Mouse (Mus musculus) stomach, postnatal 0 days (tissue): Measurements from ENCODE around the gene Lhcgr. TPM values are rescaled to one million over a fixed set of nuclear protein-coding genes. Genes with fewer than 3 reads are reported as not detected.

Experiments used
- ATAC-seq: fragments of 200-750 bp; cut with Nextera tagmentation; 2 replicates; pipeline ENCODE4 v1.8.0; 2017; ENCODE audit not compliant: low FRiP score, low TSS enrichment
- DNase-seq: peaks from one replicate; pipeline ENCODE4 v3.0.0-alpha.2; 2016; ENCODE audit warnings: low spot score
- H3K27ac ChIP-seq: fragments of 300-500 bp; sonication (generic); replicated peaks from 2 replicates; pipeline ENCODE4 v1.5.1; 2014; ENCODE audit warnings: mild to moderate bottlenecking, control low read depth
- H3K27me3 ChIP-seq: fragments of 300-500 bp; sonication (generic); 2 replicates; pipeline ENCODE4 v1.6.1; 2014; ENCODE audit warnings: low read length; ENCODE audit not compliant: control insufficient read depth, insufficient read depth
- H3K36me3 ChIP-seq: fragments of 300-500 bp; sonication (generic); 2 replicates; pipeline ENCODE4 v1.6.1; 2014; ENCODE audit warnings: low read length, mixed read lengths; ENCODE audit not compliant: control insufficient read depth, insufficient read depth
- H3K4me1 ChIP-seq: fragments of 300-500 bp; sonication (generic); replicated peaks from 2 replicates; pipeline ENCODE4 v1.6.1; 2014; ENCODE audit warnings: antibody characterized with exemption; ENCODE audit not compliant: control insufficient read depth, insufficient read depth
- H3K4me2 ChIP-seq: fragments of 300-500 bp; sonication (generic); replicated peaks from 2 replicates; pipeline ENCODE4 v1.6.1; 2014; ENCODE audit warnings: low read depth, mild to moderate bottlenecking, control low read depth, moderate library complexity
- H3K4me3 ChIP-seq: fragments of 300-500 bp; sonication (generic); 2 replicates; pipeline ENCODE4 v1.5.1; 2014; ENCODE audit warnings: low read depth, low read length, control low read depth
- H3K9ac ChIP-seq: fragments of 300-500 bp; sonication (generic); 2 replicates; pipeline ENCODE4 v1.6.1; 2014; ENCODE audit warnings: mild to moderate bottlenecking, low read length, control low read depth, mixed read lengths
- H3K9me3 ChIP-seq: fragments of 300-500 bp; sonication (generic); 2 replicates; pipeline ENCODE4 v1.6.1; 2016; ENCODE audit warnings: low read length; ENCODE audit not compliant: control insufficient read depth
- CTCF ChIP-seq: IDR thresholded peaks from 2 replicates; pipeline ENCODE4 v1.5.1; 2016; ENCODE audit warnings: antibody characterized with exemption, low read depth, mild to moderate bottlenecking, moderate library complexity
- EP300 ChIP-seq: optimal IDR thresholded peaks from 2 replicates; pipeline ENCODE3; 2016; ENCODE audit warnings: antibody characterized with exemption
- WGBS: fragments of 180-500 bp; shearing (Covaris S2); extraction: QIAGEN DNeasy Blood & Tissue Kit; methylation state at CpG from one replicate; pipeline ENCODE4 v1.1.7; 2014; 5-methylcytosine and 5-hydroxymethylcytosine counted together
- polyA plus RNA-seq: library from polyadenylated mRNA; unstranded; fragments of >200 nt; fragmentation: Nextera tagmentation; extraction: Ambion mirVana; gene quantifications from 2 replicates; pipeline ENCODE4 v1.2.1, GENCODE M21; 2015

Gene Lhcgr
- polyA plus RNA-seq, 1 experiment from 2014 or later, result not detected

GRCm38 (mm10) chr17:88790680-88791079 lies 1.1 kb downstream of the Lhcgr start:
- H3K27ac ChIP-seq, result no peak overlapping the region
- no peak overlapping the region for H3K4me3 ChIP-seq
- H3K36me3 ChIP-seq, result no peaks in the 10 kb centered on the region
- no peak overlapping the region for H3K4me2 ChIP-seq
- no peak for DNase-seq
- H3K9ac ChIP-seq, result no peak overlapping the region
- ATAC-seq, result no peak
- 78% methylated on average over 2 of the region's 2 CpGs for WGBS
- H3K27me3 ChIP-seq, result no peaks in the 10 kb centered on the region
- no peaks in the 10 kb centered on the region for H3K4me1 ChIP-seq
- no peak for TF ChIP-seq EP300
- TF ChIP-seq CTCF, result no peak
- no peaks in the 10 kb centered on the region for H3K9me3 ChIP-seq

DNA sequence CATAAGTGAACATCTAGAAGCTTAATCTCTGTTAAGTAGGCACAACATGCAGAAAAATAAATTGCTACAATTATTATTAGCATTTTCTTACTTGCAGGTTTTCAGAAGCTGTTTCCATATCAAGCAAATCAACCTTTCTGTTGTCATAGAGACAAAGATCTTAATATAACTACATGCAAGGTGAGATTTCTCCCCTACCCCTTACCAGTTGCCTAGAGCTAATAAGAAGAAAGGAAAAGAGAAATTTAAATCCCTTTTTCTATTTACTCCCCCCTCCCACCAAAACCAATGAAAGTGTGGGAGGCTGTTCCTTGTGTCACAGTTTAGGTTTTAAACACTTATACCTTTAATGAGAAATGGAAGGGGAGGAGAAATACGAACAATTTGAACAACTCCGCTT lies 3.4 kb downstream of the Lhcgr start:
- no peak overlapping the region for H3K27ac ChIP-seq
- H3K9me3 ChIP-seq, result no peaks in the 10 kb centered on the region
- H3K9ac ChIP-seq, result no peak overlapping the region
- DNase-seq, result no peak
- 72% methylated on average over 2 of the region's 2 CpGs for WGBS
- H3K4me3 ChIP-seq, result no peak overlapping the region
- H3K36me3 ChIP-seq, result no peaks in the 10 kb centered on the region
- ATAC-seq, result no peak
- no peaks in the 10 kb centered on the region for H3K27me3 ChIP-seq
- TF ChIP-seq CTCF, result no peak
- no peak for TF ChIP-seq EP300
- no peak overlapping the region for H3K4me2 ChIP-seq
- no peaks in the 10 kb centered on the region for H3K4me1 ChIP-seq

GRCm38 (mm10) chr17:88786881-88787280 lies 4.9 kb downstream of the Lhcgr start:
- DNase-seq, result no peak
- no peaks in the 10 kb centered on the region for H3K36me3 ChIP-seq

DNA sequence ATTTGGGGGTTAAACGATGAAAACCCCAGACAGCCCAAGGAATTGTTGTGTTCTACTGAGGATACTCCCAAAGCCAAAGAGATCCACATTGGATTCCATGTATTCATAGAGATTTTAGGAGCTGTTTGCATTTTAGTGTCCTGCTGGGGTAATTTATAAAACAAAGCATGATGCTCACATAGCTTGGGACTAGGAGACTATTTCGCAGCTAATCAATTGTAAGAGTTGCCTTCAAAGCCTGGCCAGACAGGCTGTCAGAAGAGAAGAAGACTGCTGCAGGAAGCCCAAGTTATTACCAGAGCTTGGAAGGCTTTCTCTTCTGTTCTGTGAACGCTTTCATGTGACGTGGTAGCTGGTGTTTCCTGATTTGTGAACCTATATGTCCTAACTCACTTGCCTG lies 5.4 kb downstream of the Lhcgr start:
- no peak for DNase-seq
- no peaks in the 10 kb centered on the region for H3K36me3 ChIP-seq
- no peaks in the 10 kb centered on the region for H3K4me1 ChIP-seq
- H3K27ac ChIP-seq, result no peak overlapping the region
- ATAC-seq, result no peak
- 80% methylated on average over 4 of the region's 4 CpGs for WGBS
- TF ChIP-seq CTCF (no peak), EP300 (no peak)
- H3K4me2 ChIP-seq, result no peak overlapping the region
- no peaks in the 10 kb centered on the region for H3K9me3 ChIP-seq
- no peak overlapping the region for H3K4me3 ChIP-seq
- no peaks in the 10 kb centered on the region for H3K27me3 ChIP-seq
- no peak overlapping the region for H3K9ac ChIP-seq

More at GRCm38 (mm10) chr17:88786881-88787280, 4.9 kb downstream of the Lhcgr start:
- H3K9ac ChIP-seq, result no peak overlapping the region
- no peaks in the 10 kb centered on the region for H3K27me3 ChIP-seq
- WGBS, result 27% methylated on average over 6 of the region's 6 CpGs
- H3K4me1 ChIP-seq, result no peaks in the 10 kb centered on the region
- no peak overlapping the region for H3K4me3 ChIP-seq
- no peaks in the 10 kb centered on the region for H3K9me3 ChIP-seq
- H3K4me2 ChIP-seq, result no peak overlapping the region
- ATAC-seq, result no peak
- TF ChIP-seq CTCF (no peak), EP300 (no peak)
- no peak overlapping the region for H3K27ac ChIP-seq

- 40% methylated on average over 3 of the region's 3 CpGs for WGBS
- H3K27ac ChIP-seq, result no peak overlapping the region
- no peaks in the 10 kb centered on the region for H3K9me3 ChIP-seq
- no peaks in the 10 kb centered on the region for H3K4me1 ChIP-seq
- H3K27me3 ChIP-seq, result no peaks in the 10 kb centered on the region
- no peak overlapping the region for H3K4me3 ChIP-seq
- H3K36me3 ChIP-seq, result no peaks in the 10 kb centered on the region
- ATAC-seq (no peak), DNase-seq (no peak)
- H3K9ac ChIP-seq, result no peak overlapping the region
- TF ChIP-seq CTCF, result no peak
- no peak for TF ChIP-seq EP300
- H3K4me2 ChIP-seq, result no peak overlapping the region
Observed at GRCm38 (mm10) chr17:88779148-88779547, 12.6 kb downstream of the Lhcgr start.

GRCm38 (mm10) chr17:88774103-88774526 lies 17.7 kb downstream of the Lhcgr start:
- 11% methylated on average over 9 of the region's 9 CpGs for WGBS
- Histone ChIP-seq H3K27me3 (no peaks in the 10 kb centered on the region), H3K4me1 (no peaks in the 10 kb centered on the region), H3K4me3 (no peak overlapping the region), H3K9ac (no peak overlapping the region), H3K9me3 (no peaks in the 10 kb centered on the region), H3K4me2 (no peak overlapping the region), H3K36me3 (no peaks in the 10 kb centered on the region), H3K27ac (no peak overlapping the region)
- ATAC-seq, result no peak
- TF ChIP-seq CTCF, result no peak
- no peak for TF ChIP-seq EP300
- no peak for DNase-seq
